Mouse (Mus musculus) gastrocnemius, postnatal 14 days (tissue): ENCODE results near the gene Slc8a2. TPM values are rescaled to one million over a fixed set of nuclear protein-coding genes. Genes with fewer than 3 reads are reported as not detected.

Experiments
- DNase-seq: peaks from one replicate; pipeline ENCODE4 v3.0.0; 2021; ENCODE audit warnings: mixed read lengths
- intact Hi-C: fragments of 180-260 bp; cut with DNase I; formaldehyde crosslinking; loops from one replicate; pipeline ENCODE4 v1.15.1; 2025; ENCODE audit warnings: low total_unique reads
- total RNA-seq, 2 experiments: library from RNA; stranded (reverse); gene quantifications; 2 replicates each; pipeline ENCODE4 v1.2.3; 2021

The Slc8a2 gene
- total RNA-seq, 2 experiments from 2014 or later = 0.24 to 0.25 TPM

- no peak for DNase-seq
Observed at GRCm38 (mm10) chr7:16202756-16203504, 73.3 kb downstream of the Slc8a2 start.

GRCm38 (mm10) chr7:16203505-16203903, 73.9 kb downstream of the Slc8a2 start:
- intact Hi-C loops = no loop called here
- no peak for DNase-seq

More at GRCm38 (mm10) chr7:16202756-16203504, 73.3 kb downstream of the Slc8a2 start:
- intact Hi-C loops = no loop called here

- no peak for DNase-seq
- intact Hi-C loops = no loop called here
Observed at GRCm38 (mm10) chr7:16204791-16205190, 75.2 kb downstream of the Slc8a2 start.

- DNase-seq = no peak
- intact Hi-C loops = no loop called here
Observed at GRCm38 (mm10) chr7:16207076-16207475, 77.5 kb downstream of the Slc8a2 start.

- no peak for DNase-seq
- intact Hi-C loops = no loop called here
Observed at GRCm38 (mm10) chr7:16207496-16207895, 77.9 kb downstream of the Slc8a2 start.

GRCm38 (mm10) chr7:16208781-16209665, 79.4 kb downstream of the Slc8a2 start:
- intact Hi-C loops = no loop called here
- no peak for DNase-seq

Other genes with a start within 250 kb of the Slc8a2 start
- not detected for gene Crx, start 249.9 kb upstream of the Slc8a2 start, total RNA-seq
- not detected for gene Crxos, start 247.2 kb upstream of the Slc8a2 start, total RNA-seq
- gene Selenow, start 207.4 kb upstream of the Slc8a2 start, total RNA-seq = 100 to 1,000 TPM; 759 to 773 TPM
- gene Nop53, start 183.8 kb upstream of the Slc8a2 start, total RNA-seq = 100 to 1,000 TPM; 121 to 127 TPM
- gene Ehd2, start 162.3 kb upstream of the Slc8a2 start, total RNA-seq = 100 to 1,000 TPM in 1 of 2 experiments, 10 to 100 TPM in 1; 91.3 to 101 TPM
- 1 to 10 TPM; 7.9 to 8.8 TPM for gene Bicra, start 81.9 kb upstream of the Slc8a2 start, total RNA-seq
- gene Zfp541, start 68.0 kb upstream of the Slc8a2 start, total RNA-seq = not detected
- gene Napa, start 31.4 kb upstream of the Slc8a2 start, total RNA-seq = 100 to 1,000 TPM; 102 to 107 TPM
- gene Kptn, start 9.9 kb upstream of the Slc8a2 start, total RNA-seq = 10 to 100 TPM; 12.2 to 14.4 TPM
- 1 to 10 TPM; 2.5 to 3.1 TPM for gene Meis3, start 45.3 kb downstream of the Slc8a2 start, total RNA-seq
- gene Dhx34, start 92.2 kb downstream of the Slc8a2 start, total RNA-seq = 1 to 10 TPM; 4.2 to 4.6 TPM
- under 1 TPM; 0.20 to 0.27 TPM for gene C5ar2, start 114.3 kb downstream of the Slc8a2 start, total RNA-seq
- gene C5ar1, start 129.7 kb downstream of the Slc8a2 start, total RNA-seq = 1 to 10 TPM; 2.6 to 3.1 TPM
- 10 to 100 TPM; 11.1 to 12.4 TPM for gene Inafm1, start 143.8 kb downstream of the Slc8a2 start, total RNA-seq
- gene Ccdc9, start 157.0 kb downstream of the Slc8a2 start, total RNA-seq = 10 to 100 TPM; 30.1 to 32.8 TPM
- gene Bbc3, start 178.6 kb downstream of the Slc8a2 start, total RNA-seq = 1 to 10 TPM; 3.6 to 5.1 TPM